Comparison of ENCODE assay signal across 9 mouse cellular contexts in the genomic region with DNA sequence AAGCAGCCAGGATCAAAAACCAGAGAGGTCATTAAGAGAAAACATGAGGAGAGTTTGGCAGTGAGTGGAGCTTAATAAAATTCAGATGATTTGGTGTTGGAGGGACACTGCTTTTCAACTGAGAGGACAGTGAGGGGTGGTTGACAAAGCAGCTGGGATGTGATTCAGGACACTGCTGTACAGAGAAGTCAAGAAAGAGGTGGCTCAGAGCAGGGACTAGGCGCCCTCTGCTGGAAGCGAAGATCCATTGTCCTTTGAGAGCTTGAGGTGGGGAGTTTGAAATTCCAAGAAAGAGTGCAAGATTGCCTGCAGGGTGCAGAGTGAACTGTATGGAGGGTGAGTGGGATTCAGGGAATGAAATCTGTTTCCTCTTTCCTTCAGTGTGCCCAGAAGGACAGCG. TPM values are rescaled to one million over a fixed set of nuclear protein-coding genes. Genes with fewer than 3 reads are reported as not detected.
A peak's percentile ranks its signal among the peaks of the same experiment; 100 is the strongest.
DNase-seq lines count a peak whose midpoint lies in the region; ATAC-seq lines count a peak whose summit lies in the region.
"Had no signal": no experiment of that assay in that cellular context is flagged by ENCODE, and none has a peak within 500 bp of the region (broad histone marks: within the 10 kb centered on the region; RNA-seq: fewer than 3 reads in every experiment).

No protein-coding gene starts in this region.

- intact Hi-C loops in left cerebral cortex, postnatal 4 days (cut with DNase I): loop anchor here (10.0 kb wide), 1 partner anchor 878 kb away; no protein-coding TSS in a partner anchor

- no peaks in the 10 kb centered on the region for H3K36me3 ChIP-seq in embryonic facial prominence, embryonic 10.5 days (replicated peaks)
- no peaks in the 10 kb centered on the region for H3K36me3 ChIP-seq in intestine, embryonic 15.5 days
- no peaks in the 10 kb centered on the region for H3K36me3 ChIP-seq in neural tube, embryonic 12.5 days

- H3K27ac ChIP-seq in embryonic facial prominence, embryonic 10.5 days (replicated peaks): no peak overlapping the region
- H3K27ac ChIP-seq in intestine, embryonic 15.5 days: no peak overlapping the region
- H3K27ac ChIP-seq in neural tube, embryonic 12.5 days: no peak overlapping the region

- no peaks in the 10 kb centered on the region for H3K27me3 ChIP-seq in embryonic facial prominence, embryonic 10.5 days (replicated peaks; ENCODE audit: low read depth, poor library complexity, severe bottlenecking)
- no peaks in the 10 kb centered on the region for H3K27me3 ChIP-seq in intestine, embryonic 15.5 days (replicated peaks)
- no peaks in the 10 kb centered on the region for H3K27me3 ChIP-seq in neural tube, embryonic 12.5 days (replicated peaks)

- no peak overlapping the region for H3K4me3 ChIP-seq in embryonic facial prominence, embryonic 10.5 days
- no peak overlapping the region for H3K4me3 ChIP-seq in intestine, embryonic 15.5 days (replicated peaks)
- H3K4me3 ChIP-seq in neural tube, embryonic 12.5 days: no peak overlapping the region

- no peak overlapping the region for H3K4me2 ChIP-seq in intestine, embryonic 15.5 days (replicated peaks)
- H3K4me2 ChIP-seq in neural tube, embryonic 12.5 days (replicated peaks): no peak overlapping the region

- peak; percentile 64 for ATAC-seq in cerebellum, adult (ENCODE audit: insufficient number of reproducible peaks, low FRiP score, low TSS enrichment)
- peak; percentile 78 for ATAC-seq in intestine, embryonic 15.5 days
- ATAC-seq in neural tube, embryonic 12.5 days (ENCODE audit: low FRiP score, low read depth): peak; percentile 88
- ATAC-seq in megakaryocyte-erythroid progenitor cell, adult 5-6 weeks (replicated peaks; ENCODE audit: low FRiP score, low TSS enrichment, poor library complexity, severe bottlenecking): no peak

- no peak for DNase-seq in cerebellum, adult 11-12 months
- peak; percentile 73 for DNase-seq in ZHBTc4 (ENCODE audit: low read depth, low spot score)
- DNase-seq in embryonic facial prominence, embryonic 10.5 days (ENCODE audit: low spot score): peak; percentile 69
- DNase-seq in left cerebral cortex, postnatal 4 days: peak; percentile 56

- 5% methylated on average over 3 of the region's 3 CpGs for WGBS in embryonic facial prominence, embryonic 10.5 days
- 1% methylated on average over 3 of the region's 3 CpGs for WGBS in intestine, embryonic 15.5 days
- WGBS in neural tube, embryonic 12.5 days: 8% methylated on average over 3 of the region's 3 CpGs

- H3K9ac ChIP-seq in intestine, embryonic 15.5 days: no peak overlapping the region
- H3K9ac ChIP-seq in neural tube, embryonic 12.5 days: no peak overlapping the region

- no peaks in the 10 kb centered on the region for H3K4me1 ChIP-seq in embryonic facial prominence, embryonic 10.5 days
- no peaks in the 10 kb centered on the region for H3K4me1 ChIP-seq in intestine, embryonic 15.5 days (replicated peaks)
- H3K4me1 ChIP-seq in neural tube, embryonic 12.5 days: no peaks in the 10 kb centered on the region

- no peaks in the 10 kb centered on the region for H3K9me3 ChIP-seq in embryonic facial prominence, embryonic 10.5 days
- H3K9me3 ChIP-seq in intestine, embryonic 15.5 days: no peaks in the 10 kb centered on the region
- no peaks in the 10 kb centered on the region for H3K9me3 ChIP-seq in neural tube, embryonic 12.5 days

RNA-seq across cellular contexts. Expression of a gene that starts 44.2 kb away (rescaled TPM):
- 0.15 TPM in 1 of 2 replicates, not detected in the other for polyA plus RNA-seq in embryonic facial prominence, embryonic 10.5 days (2016; fragmentation: Nextera tagmentation; extraction: Ambion mirVana)
- polyA plus RNA-seq in intestine, embryonic 15.5 days (2015; fragmentation: Nextera tagmentation; extraction: Ambion mirVana): 1.7 and 2.6 TPM in 2 replicates
- not detected for total RNA-seq in left cerebral cortex, postnatal 4 days (2021)
- polyA plus RNA-seq in neural tube, embryonic 12.5 days (2016; fragmentation: Nextera tagmentation; extraction: Ambion mirVana): not detected in 2 replicates
- total RNA-seq in megakaryocyte-erythroid progenitor cell, adult 5-6 weeks (2014; fragmentation: Nextera tagmentation): not detected in 2 replicates
- total RNA-seq in megakaryocyte-erythroid progenitor cell, adult 5-6 weeks (2017): not detected in 2 replicates
- polyA plus RNA-seq: frontal cortex, adult 2 months had no signal
